Mouse (Mus musculus): Measurements from ENCODE around the gene Pdilt. TPM values are rescaled to one million over a fixed set of nuclear protein-coding genes. Genes with fewer than 3 reads are reported as not detected.

Gene Pdilt
- polyA plus RNA-seq, 1 experiment from 2014 or later = 0.47 TPM

GRCm38 (mm10) chr7:119519163-119519562 lies 4.1 kb downstream of the Pdilt start, which contains the start of gene Acsm5:
Acsm5 (plus strand) TSS chr7:119519463.
- Histone ChIP-seq H3K4me2 (ENCODE audit: low read depth, low read length) (no peak within 1 kb of the TSS), H3K27me3 (ENCODE audit: control insufficient read depth, insufficient read depth, low read length) (no peaks in the 10 kb centered on the region), H3K4me3 (ENCODE audit: low read depth, low read length) (no peak within 1 kb of the TSS), H3K27ac (ENCODE audit: low read depth, low read length) (no peak within 1 kb of the TSS), H3K4me1 (ENCODE audit: control insufficient read depth, insufficient read depth, low read length) (no peaks in the 10 kb centered on the region), H3K9ac (replicated peaks; ENCODE audit: low read depth, low read length) (no peak within 1 kb of the TSS), H3K36me3 (ENCODE audit: control insufficient read depth, insufficient read depth, low read length) (no peaks in the 10 kb centered on the region), H3K9me3 (ENCODE audit: control insufficient read depth, low read length) (no peaks in the 10 kb centered on the region)
- WGBS = 67% methylated on average over 5 of the region's 5 CpGs
- no peak for ATAC-seq (ENCODE audit: low read depth)

- no peaks in the 10 kb centered on the region for H3K4me1 ChIP-seq (ENCODE audit: control insufficient read depth, insufficient read depth, low read length)
- H3K4me3 ChIP-seq (ENCODE audit: low read depth, low read length) = no peak overlapping the region
- ATAC-seq (ENCODE audit: low read depth) = no peak
- no peaks in the 10 kb centered on the region for H3K9me3 ChIP-seq (ENCODE audit: control insufficient read depth, low read length)
- no peaks in the 10 kb centered on the region for H3K27me3 ChIP-seq (ENCODE audit: control insufficient read depth, insufficient read depth, low read length)
- WGBS = 82% methylated on average over 7 of the region's 7 CpGs
- H3K27ac ChIP-seq (ENCODE audit: low read depth, low read length) = no peak overlapping the region
- no peak overlapping the region for H3K9ac ChIP-seq (replicated peaks; ENCODE audit: low read depth, low read length)
- no peaks in the 10 kb centered on the region for H3K36me3 ChIP-seq (ENCODE audit: control insufficient read depth, insufficient read depth, low read length)
- no peak overlapping the region for H3K4me2 ChIP-seq (ENCODE audit: low read depth, low read length)
Observed at GRCm38 (mm10) chr7:119516272-119516558, 7.1 kb downstream of the Pdilt start.

GRCm38 (mm10) chr7:119515492-119516271 lies 7.6 kb downstream of the Pdilt start:
- no peak overlapping the region for H3K4me3 ChIP-seq (ENCODE audit: low read depth, low read length)
- H3K4me1 ChIP-seq (ENCODE audit: control insufficient read depth, insufficient read depth, low read length) = no peaks in the 10 kb centered on the region
- ATAC-seq (ENCODE audit: low read depth) = peak; percentile 61
- no peaks in the 10 kb centered on the region for H3K27me3 ChIP-seq (ENCODE audit: control insufficient read depth, insufficient read depth, low read length)
- H3K9ac ChIP-seq (replicated peaks; ENCODE audit: low read depth, low read length) = no peak overlapping the region
- 71% methylated on average over 10 of the region's 10 CpGs for WGBS
- H3K4me2 ChIP-seq (ENCODE audit: low read depth, low read length) = no peak overlapping the region
- H3K9me3 ChIP-seq (ENCODE audit: control insufficient read depth, low read length) = no peaks in the 10 kb centered on the region
- no peaks in the 10 kb centered on the region for H3K36me3 ChIP-seq (ENCODE audit: control insufficient read depth, insufficient read depth, low read length)
- H3K27ac ChIP-seq (ENCODE audit: low read depth, low read length) = no peak overlapping the region

GRCm38 (mm10) chr7:119513056-119513455 lies 10.2 kb downstream of the Pdilt start:
- Histone ChIP-seq H3K27me3 (ENCODE audit: control insufficient read depth, insufficient read depth, low read length) (no peaks in the 10 kb centered on the region), H3K4me1 (ENCODE audit: control insufficient read depth, insufficient read depth, low read length) (no peaks in the 10 kb centered on the region), H3K9ac (replicated peaks; ENCODE audit: low read depth, low read length) (no peak overlapping the region), H3K9me3 (ENCODE audit: control insufficient read depth, low read length) (no peaks in the 10 kb centered on the region), H3K4me3 (ENCODE audit: low read depth, low read length) (no peak overlapping the region), H3K36me3 (ENCODE audit: control insufficient read depth, insufficient read depth, low read length) (no peaks in the 10 kb centered on the region), H3K27ac (ENCODE audit: low read depth, low read length) (no peak overlapping the region), H3K4me2 (ENCODE audit: low read depth, low read length) (no peak overlapping the region)
- ATAC-seq (ENCODE audit: low read depth) = no peak
- 31% methylated on average over 7 of the region's 7 CpGs for WGBS

GRCm38 (mm10) chr7:119511143-119511542 lies 12.1 kb downstream of the Pdilt start:
- no peak for ATAC-seq (ENCODE audit: low read depth)
- no peak overlapping the region for H3K4me2 ChIP-seq (ENCODE audit: low read depth, low read length)
- no peaks in the 10 kb centered on the region for H3K4me1 ChIP-seq (ENCODE audit: control insufficient read depth, insufficient read depth, low read length)
- no peaks in the 10 kb centered on the region for H3K27me3 ChIP-seq (ENCODE audit: control insufficient read depth, insufficient read depth, low read length)
- H3K27ac ChIP-seq (ENCODE audit: low read depth, low read length) = no peak overlapping the region
- no peaks in the 10 kb centered on the region for H3K9me3 ChIP-seq (ENCODE audit: control insufficient read depth, low read length)
- H3K36me3 ChIP-seq (ENCODE audit: control insufficient read depth, insufficient read depth, low read length) = no peaks in the 10 kb centered on the region
- H3K4me3 ChIP-seq (ENCODE audit: low read depth, low read length) = no peak overlapping the region
- H3K9ac ChIP-seq (replicated peaks; ENCODE audit: low read depth, low read length) = no peak overlapping the region
- WGBS = 84% methylated on average over 4 of the region's 4 CpGs

GRCm38 (mm10) chr7:119490041-119490780 lies 33.1 kb downstream of the Pdilt start:
- no peak overlapping the region for H3K9ac ChIP-seq (replicated peaks; ENCODE audit: low read depth, low read length)
- H3K27me3 ChIP-seq (ENCODE audit: control insufficient read depth, insufficient read depth, low read length) = no peaks in the 10 kb centered on the region
- H3K36me3 ChIP-seq (ENCODE audit: control insufficient read depth, insufficient read depth, low read length) = no peaks in the 10 kb centered on the region
- ATAC-seq (ENCODE audit: low read depth) = no peak
- 86% methylated on average over 4 of the region's 4 CpGs for WGBS
- no peak overlapping the region for H3K4me2 ChIP-seq (ENCODE audit: low read depth, low read length)
- no peak overlapping the region for H3K27ac ChIP-seq (ENCODE audit: low read depth, low read length)
- no peaks in the 10 kb centered on the region for H3K9me3 ChIP-seq (ENCODE audit: control insufficient read depth, low read length)
- H3K4me1 ChIP-seq (ENCODE audit: control insufficient read depth, insufficient read depth, low read length) = no peaks in the 10 kb centered on the region
- H3K4me3 ChIP-seq (ENCODE audit: low read depth, low read length) = no peak overlapping the region

GRCm38 (mm10) chr7:119486683-119487082 lies 36.6 kb downstream of the Pdilt start:
- Histone ChIP-seq H3K4me2 (ENCODE audit: low read depth, low read length) (no peak overlapping the region), H3K27ac (ENCODE audit: low read depth, low read length) (no peak overlapping the region), H3K9me3 (ENCODE audit: control insufficient read depth, low read length) (no peaks in the 10 kb centered on the region), H3K27me3 (ENCODE audit: control insufficient read depth, insufficient read depth, low read length) (no peaks in the 10 kb centered on the region), H3K4me3 (ENCODE audit: low read depth, low read length) (no peak overlapping the region), H3K9ac (replicated peaks; ENCODE audit: low read depth, low read length) (no peak overlapping the region), H3K4me1 (ENCODE audit: control insufficient read depth, insufficient read depth, low read length) (no peaks in the 10 kb centered on the region), H3K36me3 (ENCODE audit: control insufficient read depth, insufficient read depth, low read length) (no peaks in the 10 kb centered on the region)
- 95% methylated on average over 5 of the region's 5 CpGs for WGBS
- ATAC-seq (ENCODE audit: low read depth) = no peak

- Histone ChIP-seq H3K27me3 (ENCODE audit: control insufficient read depth, insufficient read depth, low read length) (no peaks in the 10 kb centered on the region), H3K27ac (ENCODE audit: low read depth, low read length) (no peak overlapping the region), H3K9ac (replicated peaks; ENCODE audit: low read depth, low read length) (no peak overlapping the region), H3K9me3 (ENCODE audit: control insufficient read depth, low read length) (no peaks in the 10 kb centered on the region), H3K4me2 (ENCODE audit: low read depth, low read length) (no peak overlapping the region), H3K4me3 (ENCODE audit: low read depth, low read length) (no peak overlapping the region), H3K4me1 (ENCODE audit: control insufficient read depth, insufficient read depth, low read length) (no peaks in the 10 kb centered on the region), H3K36me3 (ENCODE audit: control insufficient read depth, insufficient read depth, low read length) (no peaks in the 10 kb centered on the region)
- WGBS = 90% methylated on average over 4 of the region's 4 CpGs
- ATAC-seq (ENCODE audit: low read depth) = no peak
Observed at GRCm38 (mm10) chr7:119484154-119484553, 39.1 kb downstream of the Pdilt start.

GRCm38 (mm10) chr7:119479256-119479655 lies 44.0 kb downstream of the Pdilt start, which contains the start of gene Umod:
Umod (minus strand) TSS chr7:119479282.
- H3K27ac ChIP-seq (ENCODE audit: low read depth, low read length) = no peak within 1 kb of the TSS
- no peak for ATAC-seq (ENCODE audit: low read depth)
- no peaks in the 10 kb centered on the region for H3K9me3 ChIP-seq (ENCODE audit: control insufficient read depth, low read length)
- no peak within 1 kb of the TSS for H3K4me3 ChIP-seq (ENCODE audit: low read depth, low read length)
- no peak within 1 kb of the TSS for H3K4me2 ChIP-seq (ENCODE audit: low read depth, low read length)
- H3K27me3 ChIP-seq (ENCODE audit: control insufficient read depth, insufficient read depth, low read length) = no peaks in the 10 kb centered on the region
- H3K4me1 ChIP-seq (ENCODE audit: control insufficient read depth, insufficient read depth, low read length) = no peaks in the 10 kb centered on the region
- no peak within 1 kb of the TSS for H3K9ac ChIP-seq (replicated peaks; ENCODE audit: low read depth, low read length)
- no peaks in the 10 kb centered on the region for H3K36me3 ChIP-seq (ENCODE audit: control insufficient read depth, insufficient read depth, low read length)
